Mouse (Mus musculus): ENCODE measurements around the gene Rbm19. TPM values are rescaled to one million over a fixed set of nuclear protein-coding genes. Genes with fewer than 3 reads are reported as not detected.

The Rbm19 gene
- polyA plus RNA-seq, 1 experiment: 54.4 TPM

DNA sequence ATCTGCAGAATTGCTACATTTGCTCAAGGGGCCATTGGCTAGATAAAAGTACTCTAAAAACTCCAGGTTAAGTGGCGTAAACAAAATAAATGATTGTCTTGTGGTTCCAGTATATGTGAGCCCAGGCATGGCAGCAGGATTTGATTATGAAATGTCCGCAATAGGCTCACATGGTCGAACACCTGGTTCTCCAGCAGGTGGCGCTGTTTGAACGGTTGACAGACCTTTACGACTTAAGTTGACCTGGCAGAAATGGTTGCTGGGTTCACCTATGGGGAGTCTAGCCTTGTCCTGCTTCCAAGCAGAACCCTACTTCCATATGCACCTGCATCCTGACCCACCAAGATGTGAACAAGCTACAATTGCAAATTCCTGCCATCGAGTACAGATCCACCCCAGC, 21.7 kb upstream of the Rbm19 start:
- H3K36me3 ChIP-seq (ENCODE audit: control insufficient read depth, insufficient read depth): no peaks in the 10 kb centered on the region
- H3K79me2 ChIP-seq (ENCODE audit: control insufficient read depth, insufficient read depth): no peaks in the 10 kb centered on the region
- no peak overlapping the region for H3K4me3 ChIP-seq (ENCODE audit: insufficient read depth, poor library complexity, severe bottlenecking)
- TF ChIP-seq CEBPB (IDR thresholded peaks at IDR 0.05; ENCODE audit: low read depth) (no peak), MAX (IDR thresholded peaks at IDR 0.05) (no peak), USF1 (IDR thresholded peaks at IDR 0.05; ENCODE audit: low read depth) (no peak), FOSL1 (IDR thresholded peaks at IDR 0.05; ENCODE audit: insufficient read depth, low read length, poor library complexity, severe bottlenecking) (no peak), CTCF (IDR thresholded peaks at IDR 0.05; ENCODE audit: control insufficient read depth, insufficient read depth, insufficient read length) (peak; percentile 51), MYOD1 (IDR thresholded peaks at IDR 0.05; ENCODE audit: control insufficient read depth, insufficient read length, low read depth) (no peak), MYOG (IDR thresholded peaks at IDR 0.05; ENCODE audit: control insufficient read depth, extremely low read depth, insufficient read length) (no peak)
- peaks cover 31% of the 10 kb centered on the region for H3K27me3 ChIP-seq (ENCODE audit: control insufficient read depth, insufficient read depth, insufficient read length)
- no peaks in the 10 kb centered on the region for H3K79me3 ChIP-seq (ENCODE audit: low read depth)
- H3ac ChIP-seq (ENCODE audit: control insufficient read depth, insufficient read length, low read depth): no peak overlapping the region

DNA sequence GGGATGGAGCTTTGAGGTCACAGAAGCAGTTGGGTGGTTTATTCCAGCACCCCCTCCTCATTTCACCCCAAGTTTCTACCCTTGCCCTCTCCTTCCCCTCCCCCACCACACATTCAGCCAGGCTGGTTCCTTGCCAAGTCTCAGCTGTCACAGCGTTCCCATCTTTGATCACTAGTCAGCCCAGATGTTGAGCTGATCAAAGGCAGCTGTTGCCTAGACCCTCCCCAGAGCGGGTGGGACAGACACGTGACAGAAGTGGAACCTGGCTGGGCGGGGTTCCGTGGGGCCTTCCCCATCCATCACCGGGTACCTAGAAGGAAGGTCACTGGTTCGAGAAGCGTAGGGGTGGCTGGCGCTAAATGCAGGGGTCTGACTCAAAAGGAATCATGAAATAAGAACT, 19.2 kb upstream of the Rbm19 start:
- Histone ChIP-seq H3K4me3 (ENCODE audit: insufficient read depth, poor library complexity, severe bottlenecking) (no peak overlapping the region), H3K79me3 (ENCODE audit: low read depth) (no peaks in the 10 kb centered on the region), H3K79me2 (ENCODE audit: control insufficient read depth, insufficient read depth) (no peaks in the 10 kb centered on the region), H3K36me3 (ENCODE audit: control insufficient read depth, insufficient read depth) (no peaks in the 10 kb centered on the region), H3K27me3 (ENCODE audit: control insufficient read depth, insufficient read depth, insufficient read length) (peaks cover 10% of the 10 kb centered on the region), H3ac (ENCODE audit: control insufficient read depth, insufficient read length, low read depth) (no peak overlapping the region)
- TF ChIP-seq MYOG (IDR thresholded peaks at IDR 0.05; ENCODE audit: control insufficient read depth, extremely low read depth, insufficient read length) (no peak), CEBPB (IDR thresholded peaks at IDR 0.05; ENCODE audit: low read depth) (no peak), MYOD1 (IDR thresholded peaks at IDR 0.05; ENCODE audit: control insufficient read depth, insufficient read length, low read depth) (no peak), CTCF (IDR thresholded peaks at IDR 0.05; ENCODE audit: control insufficient read depth, insufficient read depth, insufficient read length) (no peak), USF1 (IDR thresholded peaks at IDR 0.05; ENCODE audit: low read depth) (no peak), MAX (IDR thresholded peaks at IDR 0.05) (no peak), FOSL1 (IDR thresholded peaks at IDR 0.05; ENCODE audit: insufficient read depth, low read length, poor library complexity, severe bottlenecking) (no peak)

DNA sequence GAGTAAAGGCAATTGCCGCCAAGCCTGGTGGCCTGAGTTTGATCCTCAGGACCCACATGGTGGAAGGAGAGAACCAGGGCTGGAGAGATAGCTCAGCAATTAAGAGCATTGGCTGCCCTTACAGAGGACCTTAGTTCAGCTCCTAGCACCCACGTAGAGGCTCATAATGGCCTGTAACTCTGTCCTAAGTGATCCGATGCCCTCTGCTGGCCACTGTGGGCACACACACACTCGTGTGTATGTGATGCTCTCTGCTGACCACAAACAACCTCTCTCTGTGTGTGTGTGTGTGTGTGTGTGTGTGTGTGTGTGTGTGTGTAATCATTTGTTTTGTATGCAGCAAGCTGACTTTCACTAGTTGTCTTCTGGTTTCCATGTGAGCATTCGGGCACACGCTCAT, 15.5 kb upstream of the Rbm19 start:
- H3K79me3 ChIP-seq (ENCODE audit: low read depth): no peaks in the 10 kb centered on the region
- TF ChIP-seq CEBPB (IDR thresholded peaks at IDR 0.05; ENCODE audit: low read depth): no peak
- no peak for TF ChIP-seq FOSL1 (IDR thresholded peaks at IDR 0.05; ENCODE audit: insufficient read depth, low read length, poor library complexity, severe bottlenecking)
- TF ChIP-seq MYOG (IDR thresholded peaks at IDR 0.05; ENCODE audit: control insufficient read depth, extremely low read depth, insufficient read length): no peak
- no peak for TF ChIP-seq MYOD1 (IDR thresholded peaks at IDR 0.05; ENCODE audit: control insufficient read depth, insufficient read length, low read depth)
- no peak for TF ChIP-seq USF1 (IDR thresholded peaks at IDR 0.05; ENCODE audit: low read depth)
- no peak for TF ChIP-seq CTCF (IDR thresholded peaks at IDR 0.05; ENCODE audit: control insufficient read depth, insufficient read depth, insufficient read length)
- TF ChIP-seq MAX (IDR thresholded peaks at IDR 0.05): no peak
- no peaks in the 10 kb centered on the region for H3K79me2 ChIP-seq (ENCODE audit: control insufficient read depth, insufficient read depth)
- no peak overlapping the region for H3ac ChIP-seq (ENCODE audit: control insufficient read depth, insufficient read length, low read depth)
- no peaks in the 10 kb centered on the region for H3K27me3 ChIP-seq (ENCODE audit: control insufficient read depth, insufficient read depth, insufficient read length)
- H3K36me3 ChIP-seq (ENCODE audit: control insufficient read depth, insufficient read depth): no peaks in the 10 kb centered on the region
- no peak overlapping the region for H3K4me3 ChIP-seq (ENCODE audit: insufficient read depth, poor library complexity, severe bottlenecking)

DNA sequence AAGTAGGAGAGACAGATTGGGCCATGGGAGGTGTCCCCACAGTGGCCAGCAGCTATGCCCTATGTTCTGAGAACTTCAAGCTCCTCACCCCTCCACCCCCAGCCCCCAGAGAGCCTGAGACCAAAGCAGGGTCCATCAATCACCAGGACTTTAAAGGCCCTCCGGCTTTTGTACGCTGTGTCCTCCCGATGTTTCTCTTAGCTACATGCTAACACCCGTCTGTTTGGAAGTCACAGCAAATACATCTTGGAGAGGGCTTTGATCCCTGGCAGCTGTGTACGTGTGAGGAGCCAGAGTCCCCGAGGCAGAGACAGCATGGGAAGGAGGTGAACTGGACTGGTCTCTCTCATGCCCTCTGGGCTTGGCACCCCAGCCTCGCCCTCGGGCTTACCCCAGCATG, 14.2 kb upstream of the Rbm19 start:
- no peak overlapping the region for H3K4me3 ChIP-seq (ENCODE audit: insufficient read depth, poor library complexity, severe bottlenecking)
- no peaks in the 10 kb centered on the region for H3K79me3 ChIP-seq (ENCODE audit: low read depth)
- no peaks in the 10 kb centered on the region for H3K27me3 ChIP-seq (ENCODE audit: control insufficient read depth, insufficient read depth, insufficient read length)
- no peak overlapping the region for H3ac ChIP-seq (ENCODE audit: control insufficient read depth, insufficient read length, low read depth)
- no peaks in the 10 kb centered on the region for H3K79me2 ChIP-seq (ENCODE audit: control insufficient read depth, insufficient read depth)
- TF ChIP-seq CEBPB (IDR thresholded peaks at IDR 0.05; ENCODE audit: low read depth): no peak
- no peak for TF ChIP-seq CTCF (IDR thresholded peaks at IDR 0.05; ENCODE audit: control insufficient read depth, insufficient read depth, insufficient read length)
- TF ChIP-seq MAX (IDR thresholded peaks at IDR 0.05): no peak
- TF ChIP-seq MYOD1 (IDR thresholded peaks at IDR 0.05; ENCODE audit: control insufficient read depth, insufficient read length, low read depth): no peak
- TF ChIP-seq MYOG (IDR thresholded peaks at IDR 0.05; ENCODE audit: control insufficient read depth, extremely low read depth, insufficient read length): no peak
- no peak for TF ChIP-seq FOSL1 (IDR thresholded peaks at IDR 0.05; ENCODE audit: insufficient read depth, low read length, poor library complexity, severe bottlenecking)
- TF ChIP-seq USF1 (IDR thresholded peaks at IDR 0.05; ENCODE audit: low read depth): no peak
- H3K36me3 ChIP-seq (ENCODE audit: control insufficient read depth, insufficient read depth): no peaks in the 10 kb centered on the region

DNA sequence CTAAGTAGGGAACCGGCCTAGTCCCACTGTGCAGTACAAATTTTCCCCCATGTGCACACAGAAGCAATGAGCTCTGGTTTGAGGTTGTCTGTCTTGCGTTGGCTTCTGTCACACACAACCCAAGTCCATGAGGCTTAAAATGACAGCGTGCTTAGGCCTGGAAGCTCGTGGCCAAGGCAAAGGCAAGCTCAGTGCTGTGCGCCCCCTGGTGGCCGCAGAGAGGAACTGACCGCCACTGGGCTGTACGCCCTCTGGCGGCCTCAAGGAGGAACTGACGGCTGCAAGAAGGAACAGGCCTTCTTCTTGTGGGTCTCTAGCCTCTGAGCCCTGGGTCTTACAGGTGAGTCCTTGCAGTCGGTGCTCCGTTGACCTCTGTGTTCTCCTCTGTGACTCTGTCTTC, 13.5 kb upstream of the Rbm19 start:
- no peak for TF ChIP-seq MAX (IDR thresholded peaks at IDR 0.05)
- no peak for TF ChIP-seq FOSL1 (IDR thresholded peaks at IDR 0.05; ENCODE audit: insufficient read depth, low read length, poor library complexity, severe bottlenecking)
- TF ChIP-seq CTCF (IDR thresholded peaks at IDR 0.05; ENCODE audit: control insufficient read depth, insufficient read depth, insufficient read length): peak; percentile 100
- TF ChIP-seq MYOG (IDR thresholded peaks at IDR 0.05; ENCODE audit: control insufficient read depth, extremely low read depth, insufficient read length): no peak
- no peak for TF ChIP-seq USF1 (IDR thresholded peaks at IDR 0.05; ENCODE audit: low read depth)
- no peak for TF ChIP-seq CEBPB (IDR thresholded peaks at IDR 0.05; ENCODE audit: low read depth)
- Histone ChIP-seq H3K27me3 (ENCODE audit: control insufficient read depth, insufficient read depth, insufficient read length) (no peaks in the 10 kb centered on the region), H3K79me2 (ENCODE audit: control insufficient read depth, insufficient read depth) (no peaks in the 10 kb centered on the region), H3ac (ENCODE audit: control insufficient read depth, insufficient read length, low read depth) (no peak overlapping the region), H3K79me3 (ENCODE audit: low read depth) (no peaks in the 10 kb centered on the region), H3K36me3 (ENCODE audit: control insufficient read depth, insufficient read depth) (no peaks in the 10 kb centered on the region), H3K4me3 (ENCODE audit: insufficient read depth, poor library complexity, severe bottlenecking) (no peak overlapping the region)

DNA sequence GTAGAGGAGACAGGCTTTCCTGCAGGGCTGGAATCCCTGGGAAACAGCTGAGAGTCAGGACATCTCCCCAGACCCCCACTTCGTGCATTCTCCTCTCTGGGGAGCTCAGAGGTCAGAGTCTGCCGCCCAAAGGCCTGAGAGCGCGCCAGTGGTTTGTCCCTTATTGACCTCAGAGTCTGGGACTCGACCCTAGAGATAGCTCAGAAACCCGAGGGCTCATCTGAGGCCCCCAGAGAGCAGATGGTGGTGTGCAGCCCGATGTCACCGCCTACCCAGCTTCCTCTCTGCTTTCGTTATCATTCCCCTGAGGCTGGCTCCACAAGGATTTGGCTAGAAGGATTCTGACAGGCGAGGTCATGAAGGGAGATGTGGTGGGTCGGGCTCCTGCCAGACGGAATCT, 12.8 kb upstream of the Rbm19 start:
- H3K36me3 ChIP-seq (ENCODE audit: control insufficient read depth, insufficient read depth): no peaks in the 10 kb centered on the region
- H3K79me3 ChIP-seq (ENCODE audit: low read depth): no peaks in the 10 kb centered on the region
- no peaks in the 10 kb centered on the region for H3K27me3 ChIP-seq (ENCODE audit: control insufficient read depth, insufficient read depth, insufficient read length)
- no peaks in the 10 kb centered on the region for H3K79me2 ChIP-seq (ENCODE audit: control insufficient read depth, insufficient read depth)
- H3ac ChIP-seq (ENCODE audit: control insufficient read depth, insufficient read length, low read depth): no peak overlapping the region
- H3K4me3 ChIP-seq (ENCODE audit: insufficient read depth, poor library complexity, severe bottlenecking): no peak overlapping the region
- no peak for TF ChIP-seq CEBPB (IDR thresholded peaks at IDR 0.05; ENCODE audit: low read depth)
